Mouse (Mus musculus) lung, embryonic 16.5 days (tissue): Measurements from ENCODE around the gene Srd5a1. TPM values are rescaled to one million over a fixed set of nuclear protein-coding genes. Genes with fewer than 3 reads are reported as not detected.
"Not testable (repeated sequence)": the region's sequence is repeated elsewhere in the genome, so short reads cannot be mapped to it uniquely, and the experiment has no call there.

ENCODE experiments used
- ATAC-seq: fragments of 200-750 bp; cut with Nextera tagmentation; 2 replicates; pipeline ENCODE4 v1.8.0; 2017; ENCODE audit warnings: low read depth, mild to moderate bottlenecking, moderate library complexity
- H3K27ac ChIP-seq: fragments of 300-500 bp; sonication (generic); 2 replicates; pipeline ENCODE4 v1.5.1; 2014; ENCODE audit warnings: mild to moderate bottlenecking, control low read depth, low read length
- H3K27me3 ChIP-seq: fragments of 300-500 bp; sonication (generic); 2 replicates; pipeline ENCODE4 v1.6.1; 2014; ENCODE audit warnings: low read depth, low read length, mixed read lengths; ENCODE audit not compliant: control insufficient read depth, insufficient read depth
- H3K36me3 ChIP-seq: fragments of 300-500 bp; sonication (generic); 2 replicates; pipeline ENCODE4 v1.6.1; 2014; ENCODE audit warnings: low read length; ENCODE audit not compliant: control insufficient read depth, insufficient read depth
- H3K4me1 ChIP-seq: fragments of 300-500 bp; sonication (generic); replicated peaks from 2 replicates; pipeline ENCODE4 v1.6.1; 2014; ENCODE audit warnings: low read length, mixed read lengths; ENCODE audit not compliant: control insufficient read depth, insufficient read depth
- H3K4me2 ChIP-seq: fragments of 300-500 bp; sonication (generic); 2 replicates; pipeline ENCODE4 v1.6.1; 2014; ENCODE audit warnings: low read depth, low read length, control low read depth
- H3K4me3 ChIP-seq: fragments of 300-500 bp; sonication (generic); 2 replicates; pipeline ENCODE4 v1.5.1; 2014; ENCODE audit warnings: mild to moderate bottlenecking, low read length, control low read depth
- H3K9ac ChIP-seq: fragments of 300-500 bp; sonication (generic); 2 replicates; pipeline ENCODE4 v1.6.1; 2014; ENCODE audit warnings: low read length, control low read depth
- H3K9me3 ChIP-seq: fragments of 300-500 bp; sonication (generic); 2 replicates; pipeline ENCODE4 v1.6.1; 2016; ENCODE audit warnings: low read length; ENCODE audit not compliant: control insufficient read depth
- WGBS: fragments of 180-500 bp; shearing (Covaris S2); extraction: QIAGEN DNeasy Blood & Tissue Kit; methylation state at CpG from one replicate; pipeline ENCODE4 v1.1.7; 2014; 5-methylcytosine and 5-hydroxymethylcytosine counted together
- polyA plus RNA-seq: library from polyadenylated mRNA; unstranded; fragments of >200 nt; fragmentation: Nextera tagmentation; extraction: Ambion mirVana; gene quantifications from 2 replicates; pipeline ENCODE4 v1.2.1, GENCODE M21; 2015

The Srd5a1 gene
- polyA plus RNA-seq, 1 experiment from 2014 or later, result 22.3 TPM

GRCm38 (mm10) chr13:69604670-69605069, 6.6 kb downstream of the Srd5a1 start:
- WGBS, result 68% methylated on average over 1 of the region's 1 CpGs
- no peak overlapping the region for H3K4me2 ChIP-seq
- no peaks in the 10 kb centered on the region for H3K9me3 ChIP-seq
- H3K9ac ChIP-seq, result no peak overlapping the region
- H3K4me1 ChIP-seq, result no peaks in the 10 kb centered on the region
- H3K36me3 ChIP-seq, result no peaks in the 10 kb centered on the region
- no peak overlapping the region for H3K27ac ChIP-seq
- no peak for ATAC-seq
- H3K27me3 ChIP-seq, result no peaks in the 10 kb centered on the region
- H3K4me3 ChIP-seq, result no peak overlapping the region

GRCm38 (mm10) chr13:69601321-69601720, 9.9 kb downstream of the Srd5a1 start:
- Histone ChIP-seq H3K36me3 (no peaks in the 10 kb centered on the region), H3K4me2 (no peak overlapping the region), H3K4me3 (no peak overlapping the region), H3K27ac (no peak overlapping the region), H3K9me3 (no peaks in the 10 kb centered on the region), H3K4me1 (no peaks in the 10 kb centered on the region), H3K9ac (no peak overlapping the region), H3K27me3 (no peaks in the 10 kb centered on the region)
- no peak for ATAC-seq
- WGBS, result 84% methylated on average over 5 of the region's 5 CpGs

- H3K9me3 ChIP-seq, H3K27ac ChIP-seq, H3K27me3 ChIP-seq, H3K4me1 ChIP-seq, H3K36me3 ChIP-seq, H3K4me3 ChIP-seq, ATAC-seq, H3K9ac ChIP-seq, H3K4me2 ChIP-seq: not testable (repeated sequence)
- 88% methylated on average over 5 of the region's 5 CpGs for WGBS
These were observed 10.4 kb downstream of the Srd5a1 start for GRCm38 (mm10) chr13:69600863-69601262.

GRCm38 (mm10) chr13:69598867-69599266, 12.4 kb downstream of the Srd5a1 start:
- Histone ChIP-seq H3K4me2 (no peak overlapping the region), H3K9ac (no peak overlapping the region)
- WGBS, result 59% methylated on average over 10 of the region's 10 CpGs

GRCm38 (mm10) chr13:69596515-69596914, 14.7 kb downstream of the Srd5a1 start:
- Histone ChIP-seq H3K9ac (no peak overlapping the region), H3K27ac (no peak overlapping the region), H3K4me1 (no peaks in the 10 kb centered on the region), H3K4me3 (no peak overlapping the region), H3K27me3 (no peaks in the 10 kb centered on the region), H3K4me2 (no peak overlapping the region), H3K9me3 (no peaks in the 10 kb centered on the region), H3K36me3 (no peaks in the 10 kb centered on the region)
- 83% methylated on average over 2 of the region's 2 CpGs for whole genome bisulfite sequencing
- no peak for ATAC-seq

More at GRCm38 (mm10) chr13:69598867-69599266, 12.4 kb downstream of the Srd5a1 start:
- Histone ChIP-seq H3K36me3 (no peaks in the 10 kb centered on the region), H3K27me3 (no peaks in the 10 kb centered on the region), H3K4me1 (no peaks in the 10 kb centered on the region), H3K9me3 (no peaks in the 10 kb centered on the region), H3K27ac (no peak overlapping the region), H3K4me3 (no peak overlapping the region)
- ATAC-seq, result no peak

GRCm38 (mm10) chr13:69595911-69596310, 15.3 kb downstream of the Srd5a1 start:
- no peaks in the 10 kb centered on the region for H3K27me3 ChIP-seq
- H3K27ac ChIP-seq, result no peak overlapping the region
- no peaks in the 10 kb centered on the region for H3K36me3 ChIP-seq
- H3K9ac ChIP-seq, result no peak overlapping the region
- H3K4me3 ChIP-seq, result no peak overlapping the region
- no peak overlapping the region for H3K4me2 ChIP-seq
- 80% methylated on average over 6 of the region's 6 CpGs for WGBS
- no peaks in the 10 kb centered on the region for H3K4me1 ChIP-seq
- no peak for ATAC-seq
- H3K9me3 ChIP-seq, result no peaks in the 10 kb centered on the region

- H3K27me3 ChIP-seq, result no peaks in the 10 kb centered on the region
- no peaks in the 10 kb centered on the region for H3K4me1 ChIP-seq
- H3K9me3 ChIP-seq, result no peaks in the 10 kb centered on the region
- no peak overlapping the region for H3K9ac ChIP-seq
- H3K4me2 ChIP-seq, result no peak overlapping the region
- no peaks in the 10 kb centered on the region for H3K36me3 ChIP-seq
- H3K4me3 ChIP-seq, result no peak overlapping the region
- no peak overlapping the region for H3K27ac ChIP-seq
- no peak for ATAC-seq
- 74% methylated on average over 7 of the region's 7 CpGs for WGBS
These were observed 16.5 kb downstream of the Srd5a1 start for GRCm38 (mm10) chr13:69594577-69595256.

- Histone ChIP-seq H3K9me3 (no peaks in the 10 kb centered on the region), H3K4me2 (no peak overlapping the region), H3K27ac (no peak overlapping the region), H3K9ac (no peak overlapping the region), H3K4me1 (no peaks in the 10 kb centered on the region), H3K4me3 (no peak overlapping the region), H3K27me3 (no peaks in the 10 kb centered on the region), H3K36me3 (no peaks in the 10 kb centered on the region)
- no peak for ATAC-seq
- 43% methylated on average over 8 of the region's 8 CpGs for WGBS
These were observed 17.8 kb downstream of the Srd5a1 start for GRCm38 (mm10) chr13:69593453-69593852.

- no peaks in the 10 kb centered on the region for H3K27me3 ChIP-seq
- no peak overlapping the region for H3K9ac ChIP-seq
- no peaks in the 10 kb centered on the region for H3K36me3 ChIP-seq
- no peak overlapping the region for H3K27ac ChIP-seq
- 80% methylated on average over 8 of the region's 8 CpGs for WGBS
- H3K4me2 ChIP-seq, result no peak overlapping the region
- ATAC-seq, result no peak
- no peaks in the 10 kb centered on the region for H3K9me3 ChIP-seq
- no peaks in the 10 kb centered on the region for H3K4me1 ChIP-seq
- H3K4me3 ChIP-seq, result no peak overlapping the region
These were observed 19.0 kb downstream of the Srd5a1 start for GRCm38 (mm10) chr13:69592226-69592625.

- Histone ChIP-seq H3K4me2 (no peak overlapping the region), H3K27me3 (no peaks in the 10 kb centered on the region), H3K9me3 (no peaks in the 10 kb centered on the region), H3K36me3 (no peaks in the 10 kb centered on the region), H3K4me1 (no peaks in the 10 kb centered on the region), H3K4me3 (no peak overlapping the region), H3K27ac (no peak overlapping the region), H3K9ac (no peak overlapping the region)
- 83% methylated on average over 5 of the region's 5 CpGs for WGBS
- ATAC-seq, result no peak
These were observed 19.9 kb downstream of the Srd5a1 start for GRCm38 (mm10) chr13:69591338-69591737.
